ENCODE assay signal across 13 mouse cellular contexts in the genomic region with DNA sequence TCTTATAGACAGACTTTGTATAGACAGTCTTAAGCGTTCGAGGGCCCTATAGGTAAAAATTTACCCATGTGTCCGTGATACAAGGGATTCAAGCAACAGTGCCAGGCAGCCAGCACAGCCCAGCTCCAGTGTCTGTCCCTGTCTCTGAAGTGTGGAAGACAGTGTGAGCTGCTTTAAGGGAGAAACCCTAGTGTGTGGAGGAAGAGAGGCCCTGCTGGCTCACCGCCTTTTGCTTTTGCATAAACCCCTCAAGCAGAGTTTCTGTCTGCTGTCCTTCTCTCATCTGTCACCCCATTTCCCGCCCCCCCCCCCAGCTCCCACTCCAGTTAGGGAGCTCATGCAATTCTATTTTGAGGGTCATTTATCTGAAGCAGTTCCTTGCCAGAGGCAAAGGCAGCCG. TPM values are rescaled to one million over a fixed set of nuclear protein-coding genes. Genes with fewer than 3 reads are reported as not detected.
DNase-seq lines count a peak whose midpoint lies in the region; ATAC-seq lines count a peak whose summit lies in the region.
"Had no signal": no experiment of that assay in that cellular context is flagged by ENCODE, and none has a peak within 500 bp of the region (broad histone marks: within the 10 kb centered on the region; RNA-seq: fewer than 3 reads in every experiment).

No protein-coding gene starts in this region.

- peaks cover 48% of the 10 kb centered on the region for H3K4me1 ChIP-seq in heart, embryonic 10.5 days
- H3K4me1 ChIP-seq in lung, embryonic 15.5 days: peaks cover 14% of the 10 kb centered on the region; the same call in 1 of the 2 replicates
- H3K4me1 ChIP-seq: forebrain, embryonic 13.5 days had no signal

- intact Hi-C loops in heart, postnatal 14 days (cut with DNase I): loop anchor here (10.0 kb wide), 1 partner anchor 153 kb away; no protein-coding TSS in a partner anchor

- no peaks in the 10 kb centered on the region for H3K9me3 ChIP-seq in heart, embryonic 10.5 days
- H3K9me3 ChIP-seq in lung, embryonic 15.5 days: no peaks in the 10 kb centered on the region
- H3K9me3 ChIP-seq: forebrain, embryonic 13.5 days had no signal

- H3K4me3 ChIP-seq in heart, embryonic 10.5 days: peak overlapping the region; percentile 22; the same call in 1 of the 2 replicates
- H3K4me3 ChIP-seq in lung, embryonic 15.5 days: no peak overlapping the region
- H3K4me3 ChIP-seq: forebrain, embryonic 13.5 days had no signal

- H3K9ac ChIP-seq in lung, embryonic 15.5 days: no peak overlapping the region
- H3K9ac ChIP-seq: forebrain, embryonic 13.5 days had no signal

- H3K27me3 ChIP-seq in heart, embryonic 10.5 days (ENCODE audit: insufficient read depth, poor library complexity, severe bottlenecking): no peaks in the 10 kb centered on the region
- no peaks in the 10 kb centered on the region for H3K27me3 ChIP-seq in lung, embryonic 15.5 days
- H3K27me3 ChIP-seq: forebrain, embryonic 13.5 days had no signal

- no peak for DNase-seq in heart, embryonic 10.5 days (ENCODE audit: low spot score)
- DNase-seq in heart, postnatal 14 days: no peak
- DNase-seq in lung, postnatal 14 days: no peak
- DNase-seq in urinary bladder, postnatal 4 days (ENCODE audit: low spot score in 2 of 2): peak; percentile 10 to 45
- no peak for DNase-seq in urinary bladder, postnatal 10 days (ENCODE audit: low spot score)
- DNase-seq in natural killer cell, adult 2 months (ENCODE audit: low spot score in 2 of 2): no peak
- DNase-seq in adrenal gland, postnatal 10 days: no peak
- DNase-seq: cerebellum, postnatal 14 days; kidney, postnatal 25 days had no signal

- H3K36me3 ChIP-seq in heart, embryonic 10.5 days: peaks cover 32% of the 10 kb centered on the region
- 0 out of 2 replicates have a peak, but pooled peaks cover 6% of the 10 kb centered on the region for H3K36me3 ChIP-seq in lung, embryonic 15.5 days

- peak overlapping the region; percentile 84 for H3K27ac ChIP-seq in heart, embryonic 10.5 days
- H3K27ac ChIP-seq in lung, embryonic 15.5 days: peak overlapping the region; percentile 37; the same call in 1 of the 2 replicates
- H3K27ac ChIP-seq: forebrain, embryonic 13.5 days; macrophage had no signal

- H3K4me2 ChIP-seq in lung, embryonic 15.5 days: no peak overlapping the region
- H3K4me2 ChIP-seq: forebrain, embryonic 13.5 days had no signal

- 25% methylated on average over 6 of the region's 6 CpGs for WGBS in heart, embryonic 10.5 days
- 45% methylated on average over 6 of the region's 6 CpGs for WGBS in lung, embryonic 15.5 days

- peak; percentile 53; the same call in 1 of the 2 replicates for ATAC-seq in lung, embryonic 15.5 days (ENCODE audit: borderline replicate concordance, extremely low read depth, low FRiP score, low TSS enrichment)
- ATAC-seq: forebrain, embryonic 13.5 days had no signal

RNA-seq across cellular contexts. Expression of a gene that starts 7.3 kb away (rescaled TPM):
- polyA plus RNA-seq in heart, embryonic 10.5 days (2016; fragmentation: Nextera tagmentation; extraction: Ambion mirVana): 6.6 TPM in 2 replicates
- total RNA-seq in heart, postnatal 14 days (2021): 10 to 100 TPM; 11.8 to 13.1 TPM
- polyA plus RNA-seq in lung, embryonic 15.5 days (2015; fragmentation: Nextera tagmentation; extraction: Ambion mirVana): 4.1 and 4.5 TPM in 2 replicates
- total RNA-seq in adrenal gland, postnatal 10 days (2021): 1 to 10 TPM; 7.8 to 8.8 TPM

RNA-seq across cellular contexts. Expression of a gene that starts 7.3 kb away (rescaled TPM):
- 14.6 and 20.4 TPM in 2 replicates for polyA plus RNA-seq in heart, embryonic 10.5 days (2016; fragmentation: Nextera tagmentation; extraction: Ambion mirVana)
- 10 to 100 TPM; 21.0 to 21.5 TPM for total RNA-seq in heart, postnatal 14 days (2021)
- 4.1 and 4.4 TPM in 2 replicates for polyA plus RNA-seq in lung, embryonic 15.5 days (2015; fragmentation: Nextera tagmentation; extraction: Ambion mirVana)
- total RNA-seq in adrenal gland, postnatal 10 days (2021): 10 to 100 TPM; 12.9 to 14.3 TPM

RNA-seq across cellular contexts. Expression of a gene that starts 8.7 kb away (rescaled TPM):
- polyA plus RNA-seq in heart, embryonic 10.5 days (2016; fragmentation: Nextera tagmentation; extraction: Ambion mirVana): 0.05 and 0.23 TPM in 2 replicates
- under 1 TPM; 0.31 to 0.39 TPM for total RNA-seq in heart, postnatal 14 days (2021)
- 0.07 and 0.16 TPM in 2 replicates for polyA plus RNA-seq in lung, embryonic 15.5 days (2015; fragmentation: Nextera tagmentation; extraction: Ambion mirVana)
- under 1 TPM in 1 of 2 experiments, not detected in 1; 0.12 TPM for total RNA-seq in adrenal gland, postnatal 10 days (2021)
- total RNA-seq: hematopoietic stem cell, adult 5-6 weeks had no signal
- polyA plus RNA-seq: forebrain, embryonic 13.5 days; macrophage had no signal

RNA-seq across cellular contexts. Expression of a gene that starts 14.1 kb away (rescaled TPM):
- 0.06 and 0.18 TPM in 2 replicates for polyA plus RNA-seq in heart, embryonic 10.5 days (2016; fragmentation: Nextera tagmentation; extraction: Ambion mirVana)
- total RNA-seq in heart, postnatal 14 days (2021): 1 to 10 TPM; 1.4 to 2.3 TPM
- polyA plus RNA-seq in lung, embryonic 15.5 days (2015; fragmentation: Nextera tagmentation; extraction: Ambion mirVana): 0.09 TPM in 1 of 2 replicates, not detected in the other
- under 1 TPM; 0.39 TPM for total RNA-seq in adrenal gland, postnatal 10 days (2021)
- polyA plus RNA-seq: macrophage had no signal

Comparison
In these comparisons a context has a peak if more than half of its experiments do, and no peak if none do; other contexts are left out.
1. DNase-seq: peak in urinary bladder, postnatal 4 days (2 of 2); none in heart, embryonic 10.5 days (single experiment), heart, postnatal 14 days (0 of 2), lung, postnatal 14 days (single experiment), urinary bladder, postnatal 10 days (single experiment), natural killer cell, adult 2 months (0 of 2) and adrenal gland, postnatal 10 days (single experiment).